In genomic region chr10:95386527-95386926, GRCm38 (mm10) we compare ENCODE assay signal across 12 mouse cellular contexts.
"Had no signal": no experiment of that assay in that cellular context is flagged by ENCODE, and none has a peak within 500 bp of the region (broad histone marks: within the 10 kb centered on the region; RNA-seq: fewer than 3 reads in every experiment).

No protein-coding gene starts in this region.

- DNase-seq: kidney, adult 11 months; kidney, adult 9 months; kidney, postnatal 4 days; thymus, adult 2 months; thymus, postnatal 36 days had no signal

- ATAC-seq: liver, embryonic 12.5 days; midbrain, embryonic 15.5 days had no signal

- H3K9me3 ChIP-seq: limb, embryonic 15.5 days; liver, embryonic 12.5 days; midbrain, embryonic 10.5 days; midbrain, embryonic 15.5 days; neural tube, embryonic 12.5 days had no signal

- H3K27ac ChIP-seq: kidney, postnatal 0 days; left cerebral cortex, adult 2 months; limb, embryonic 15.5 days; liver, embryonic 12.5 days; midbrain, embryonic 10.5 days; midbrain, embryonic 15.5 days; neural tube, embryonic 12.5 days had no signal

- H3K27me3 ChIP-seq: limb, embryonic 15.5 days; liver, embryonic 12.5 days; midbrain, embryonic 15.5 days; neural tube, embryonic 12.5 days had no signal

- H3K4me3 ChIP-seq: left cerebral cortex, adult 2 months; limb, embryonic 15.5 days; liver, embryonic 12.5 days; midbrain, embryonic 10.5 days; midbrain, embryonic 15.5 days; neural tube, embryonic 12.5 days had no signal

- H3K4me1 ChIP-seq: liver, embryonic 12.5 days; midbrain, embryonic 10.5 days; midbrain, embryonic 15.5 days; neural tube, embryonic 12.5 days had no signal

- H3K36me3 ChIP-seq: limb, embryonic 15.5 days; liver, embryonic 12.5 days; midbrain, embryonic 10.5 days; midbrain, embryonic 15.5 days; neural tube, embryonic 12.5 days had no signal

- H3K9ac ChIP-seq: limb, embryonic 15.5 days; liver, embryonic 12.5 days; midbrain, embryonic 15.5 days; neural tube, embryonic 12.5 days had no signal

- H3K4me2 ChIP-seq: limb, embryonic 15.5 days; liver, embryonic 12.5 days; midbrain, embryonic 15.5 days; neural tube, embryonic 12.5 days had no signal
